Mouse (Mus musculus) neural tube, embryonic 12.5 days (tissue): ENCODE data around the gene Olfr585. TPM values are rescaled to one million over a fixed set of nuclear protein-coding genes. Genes with fewer than 3 reads are reported as not detected.

Experiments used
- ATAC-seq: fragments of 200-750 bp; cut with Nextera tagmentation; 2 replicates; pipeline ENCODE4 v1.8.0; 2017; ENCODE audit warnings: low read depth, mild to moderate bottlenecking, moderate TSS enrichment, moderate library complexity; ENCODE audit not compliant: low FRiP score
- H3K27ac ChIP-seq: fragments of 300-500 bp; sonication (generic); 2 replicates; pipeline ENCODE4 v1.5.1; 2016
- H3K27me3 ChIP-seq: fragments of 300-500 bp; sonication (generic); replicated peaks from 2 replicates; pipeline ENCODE4 v1.6.1; 2016; ENCODE audit warnings: mild to moderate bottlenecking
- H3K36me3 ChIP-seq: fragments of 300-500 bp; sonication (generic); 2 replicates; pipeline ENCODE4 v1.6.1; 2016; ENCODE audit warnings: mild to moderate bottlenecking
- H3K4me1 ChIP-seq: fragments of 300-500 bp; sonication (generic); 2 replicates; pipeline ENCODE4 v1.6.1; 2016
- H3K4me2 ChIP-seq: fragments of 300-500 bp; sonication (generic); replicated peaks from 2 replicates; pipeline ENCODE4 v1.6.1; 2016; ENCODE audit warnings: mild to moderate bottlenecking
- H3K4me3 ChIP-seq: fragments of 300-500 bp; sonication (generic); 2 replicates; pipeline ENCODE4 v1.5.1; 2016
- H3K9ac ChIP-seq: fragments of 300-500 bp; sonication (generic); 2 replicates; pipeline ENCODE4 v1.6.1; 2016; ENCODE audit warnings: mild to moderate bottlenecking
- H3K9me3 ChIP-seq: fragments of 300-500 bp; sonication (generic); 2 replicates; pipeline ENCODE4 v1.6.1; 2016; ENCODE audit warnings: mild to moderate bottlenecking
- WGBS: fragments of 180-500 bp; shearing (Covaris S2); methylation state at CpG from one replicate; pipeline ENCODE4 v1.1.7; 2016; 5-methylcytosine and 5-hydroxymethylcytosine counted together
- polyA plus RNA-seq: library from polyadenylated mRNA; unstranded; fragments of >200 nt; fragmentation: Nextera tagmentation; extraction: Ambion mirVana; gene quantifications from 2 replicates; pipeline ENCODE4 v1.2.1, GENCODE M21; 2016

Gene Olfr585
- not detected in 2 replicates for polyA plus RNA-seq

DNA sequence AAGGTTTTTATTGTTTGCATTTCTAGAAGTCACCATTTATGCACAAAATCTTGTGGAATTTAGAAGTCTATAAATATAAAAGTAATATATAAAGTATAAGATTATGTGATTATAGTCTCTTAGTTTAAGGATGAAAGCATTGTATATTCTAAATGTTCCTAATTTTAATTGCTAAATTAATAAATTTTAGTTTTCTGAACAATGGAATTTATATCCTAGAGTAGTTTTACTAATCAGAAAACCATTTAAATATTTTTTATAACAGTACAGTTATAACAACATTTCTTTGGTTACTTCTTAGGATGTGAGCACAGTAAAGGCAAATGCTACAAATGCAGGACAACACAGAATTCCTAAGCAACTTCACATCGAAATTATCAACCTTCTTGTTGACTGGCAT lies at the start of gene Olfr585:
Olfr585 (plus strand) TSS at position 301 of the 400 bp plus-strand sequence.
- Histone ChIP-seq H3K9ac (no peak within 1 kb of the TSS), H3K27ac (no peak within 1 kb of the TSS), H3K4me2 (no peak within 1 kb of the TSS), H3K4me3 (no peak within 1 kb of the TSS), H3K27me3 (no peaks in the 10 kb centered on the region), H3K4me1 (no peaks in the 10 kb centered on the region), H3K9me3 (no peaks in the 10 kb centered on the region), H3K36me3 (no peaks in the 10 kb centered on the region)
- 78% methylated on average over 1 of the region's 1 CpGs for WGBS
- ATAC-seq = no peak

DNA sequence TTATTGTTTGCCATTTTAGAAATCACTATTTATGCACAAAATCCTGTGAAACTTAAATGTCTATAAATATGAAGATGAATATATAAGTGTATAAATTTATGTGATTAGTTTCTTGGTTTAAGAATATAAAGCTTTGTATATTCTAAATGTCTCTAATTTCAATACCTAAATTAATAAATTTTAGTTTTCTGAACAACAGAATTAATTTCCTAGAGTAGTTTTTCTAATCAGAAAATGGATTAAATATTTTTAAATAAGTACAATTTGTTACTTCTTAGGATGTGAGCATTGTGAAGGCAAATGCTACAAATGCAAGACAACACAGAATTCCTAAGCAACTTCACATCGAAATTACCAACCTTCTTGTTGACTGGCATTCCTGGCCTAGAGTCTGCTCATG lies 46.5 kb upstream of the Olfr585 start, which contains the start of gene Olfr583:
Olfr583 (plus strand) TSS at position 301 of the 400 bp plus-strand sequence.
- Histone ChIP-seq H3K36me3 (no peaks in the 10 kb centered on the region), H3K27ac (no peak within 1 kb of the TSS), H3K4me3 (no peak within 1 kb of the TSS), H3K27me3 (no peaks in the 10 kb centered on the region), H3K4me1 (no peaks in the 10 kb centered on the region), H3K9ac (no peak within 1 kb of the TSS), H3K9me3 (no peaks in the 10 kb centered on the region), H3K4me2 (no peak within 1 kb of the TSS)
- ATAC-seq = no peak
- 97% methylated on average over 1 of the region's 1 CpGs for WGBS

DNA sequence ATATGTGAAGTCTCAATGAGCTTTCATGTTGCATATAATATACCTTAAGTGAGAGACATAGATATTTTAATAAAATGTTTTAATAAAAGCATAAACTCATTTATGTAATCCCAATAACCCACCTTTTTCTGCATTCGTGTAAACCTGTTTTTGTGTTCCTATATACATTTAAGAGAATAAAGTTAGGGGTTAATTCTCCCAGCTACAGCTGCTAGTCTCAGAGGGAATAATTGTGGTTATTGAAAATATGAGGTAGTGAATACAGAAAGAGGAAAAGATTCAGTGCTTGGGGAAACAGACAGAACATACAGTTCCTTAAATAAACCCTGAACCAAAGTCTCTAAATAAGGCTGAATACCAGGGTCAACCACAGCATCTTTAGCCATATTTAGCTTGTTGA lies 15.9 kb upstream of the Olfr585 start, which contains the start of gene Olfr584:
Olfr584 (plus strand) TSS at position 301 of the 400 bp plus-strand sequence.
- Histone ChIP-seq H3K9ac (no peak within 1 kb of the TSS), H3K4me2 (no peak within 1 kb of the TSS), H3K27me3 (no peaks in the 10 kb centered on the region), H3K27ac (no peak within 1 kb of the TSS), H3K4me1 (no peaks in the 10 kb centered on the region), H3K36me3 (no peaks in the 10 kb centered on the region), H3K4me3 (no peak within 1 kb of the TSS), H3K9me3 (peaks cover 14% of the 10 kb centered on the region)
- 80% methylated on average over 1 of the region's 1 CpGs for WGBS
- no peak for ATAC-seq

DNA sequence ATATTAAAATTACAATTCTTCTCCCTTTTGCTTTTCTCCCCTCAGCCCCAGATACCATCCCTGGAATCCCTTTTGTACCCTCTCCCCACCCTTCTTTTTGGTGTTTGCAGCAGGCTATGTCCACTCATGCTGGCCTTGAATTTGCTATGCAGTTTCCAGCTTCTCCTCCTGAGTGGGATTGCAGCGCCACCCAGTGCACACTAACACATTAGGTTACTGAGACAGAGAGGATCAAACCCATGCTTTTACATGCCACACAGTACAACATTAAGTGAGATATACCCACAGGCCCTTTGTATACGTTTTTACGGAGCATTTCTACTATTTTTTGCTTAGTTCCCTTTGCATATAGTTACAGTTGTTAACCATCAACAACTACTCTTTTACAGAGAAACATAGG lies 21.9 kb downstream of the Olfr585 start:
- WGBS = 58% methylated on average over 3 of the region's 3 CpGs
- no peak overlapping the region for H3K27ac ChIP-seq
- no peaks in the 10 kb centered on the region for H3K9me3 ChIP-seq
- no peaks in the 10 kb centered on the region for H3K27me3 ChIP-seq
- no peak overlapping the region for H3K4me2 ChIP-seq
- no peaks in the 10 kb centered on the region for H3K36me3 ChIP-seq
- no peak for ATAC-seq
- H3K4me1 ChIP-seq = no peaks in the 10 kb centered on the region
- no peak overlapping the region for H3K9ac ChIP-seq
- H3K4me3 ChIP-seq = no peak overlapping the region

DNA sequence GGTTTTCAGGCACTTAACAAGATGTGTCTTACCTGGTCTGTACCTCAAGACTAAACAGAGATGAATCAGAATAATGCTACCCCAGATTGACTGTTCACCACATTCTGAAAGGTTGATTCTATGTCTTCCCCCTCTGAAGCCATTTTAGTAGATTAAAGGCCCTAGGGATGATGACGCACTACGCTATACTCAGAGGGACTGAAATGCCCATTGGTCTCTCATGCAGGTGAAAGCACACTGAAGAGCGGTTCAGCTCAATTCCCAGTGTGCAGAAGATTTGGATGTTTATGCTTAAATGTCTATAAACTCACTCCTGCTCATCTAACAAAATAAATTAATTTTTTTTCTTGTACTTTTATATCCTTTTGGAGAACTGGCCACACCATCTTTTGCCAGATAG lies 28.0 kb downstream of the Olfr585 start, which contains the start of gene Olfr586:
Olfr586 (minus strand) TSS at position 101 of the 400 bp plus-strand sequence.
- no peaks in the 10 kb centered on the region for H3K27me3 ChIP-seq
- H3K9ac ChIP-seq = no peak within 1 kb of the TSS
- no peak within 1 kb of the TSS for H3K4me3 ChIP-seq
- no peaks in the 10 kb centered on the region for H3K4me1 ChIP-seq
- H3K4me2 ChIP-seq = no peak within 1 kb of the TSS
- no peaks in the 10 kb centered on the region for H3K36me3 ChIP-seq
- no peak within 1 kb of the TSS for H3K27ac ChIP-seq
- 94% methylated on average over 3 of the region's 3 CpGs for whole genome bisulfite sequencing
- ATAC-seq = no peak
- H3K9me3 ChIP-seq = no peaks in the 10 kb centered on the region

DNA sequence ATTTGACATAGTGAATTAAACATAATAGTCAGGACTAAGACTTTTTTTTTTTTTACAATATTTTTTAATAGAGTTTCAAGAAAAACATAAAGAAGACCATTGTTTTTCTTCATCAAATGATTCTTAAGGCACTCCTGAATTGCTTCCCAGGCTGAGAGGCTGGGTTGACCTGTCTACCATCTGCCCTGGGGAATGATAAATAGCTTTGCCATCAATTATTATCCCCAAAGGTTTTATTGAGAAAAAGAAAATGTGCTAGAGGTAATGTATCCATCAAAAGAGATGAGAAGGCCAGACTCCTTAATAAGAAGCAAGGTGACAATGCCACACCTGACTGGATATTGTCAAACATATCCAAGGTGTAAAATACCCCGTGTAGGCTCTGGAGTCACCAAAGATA lies 43.1 kb downstream of the Olfr585 start, which contains the start of gene Olfr588-ps1:
Olfr588-ps1 (plus strand) TSS at position 301 of the 400 bp plus-strand sequence.
- ATAC-seq = no peak
- H3K4me1 ChIP-seq = no peaks in the 10 kb centered on the region
- no peaks in the 10 kb centered on the region for H3K27me3 ChIP-seq
- no peak within 1 kb of the TSS for H3K9ac ChIP-seq
- no peak within 1 kb of the TSS for H3K27ac ChIP-seq
- no peak within 1 kb of the TSS for H3K4me3 ChIP-seq
- no peak within 1 kb of the TSS for H3K4me2 ChIP-seq
- WGBS = 85% methylated on average over 1 of the region's 1 CpGs
- H3K9me3 ChIP-seq = no peaks in the 10 kb centered on the region
- no peaks in the 10 kb centered on the region for H3K36me3 ChIP-seq

Other genes starting within 250 kb of the Olfr585 start
- not detected in 2 replicates for gene Olfr566, start 239.0 kb upstream of the Olfr585 start, polyA plus RNA-seq
- gene Olfr568, start 220.6 kb upstream of the Olfr585 start, polyA plus RNA-seq = not detected in 2 replicates
- gene Olfr569, start 206.8 kb upstream of the Olfr585 start, polyA plus RNA-seq = not detected in 2 replicates
- not detected in 2 replicates for gene Olfr570, start 203.1 kb upstream of the Olfr585 start, polyA plus RNA-seq
- not detected in 2 replicates for gene Olfr571, start 180.2 kb upstream of the Olfr585 start, polyA plus RNA-seq
- gene Olfr572, start 173.3 kb upstream of the Olfr585 start, polyA plus RNA-seq = not detected in 2 replicates
- not detected in 2 replicates for gene Olfr573-ps1, start 155.1 kb upstream of the Olfr585 start, polyA plus RNA-seq
- gene Olfr574, start 149.3 kb upstream of the Olfr585 start, polyA plus RNA-seq = not detected in 2 replicates
- not detected in 2 replicates for gene Olfr575, start 138.9 kb upstream of the Olfr585 start, polyA plus RNA-seq
- gene Olfr576, start 135.1 kb upstream of the Olfr585 start, polyA plus RNA-seq = not detected in 2 replicates
- gene Olfr577, start 121.8 kb upstream of the Olfr585 start, polyA plus RNA-seq = not detected in 2 replicates
- not detected in 2 replicates for gene Olfr578, start 108.4 kb upstream of the Olfr585 start, polyA plus RNA-seq
- not detected in 2 replicates for gene Olfr582, start 59.7 kb upstream of the Olfr585 start, polyA plus RNA-seq
- not detected in 2 replicates for gene Olfr583, start 46.4 kb upstream of the Olfr585 start, polyA plus RNA-seq
- not detected in 2 replicates for gene Olfr584, start 15.8 kb upstream of the Olfr585 start, polyA plus RNA-seq
- gene Olfr586, start 27.9 kb downstream of the Olfr585 start, polyA plus RNA-seq = not detected in 2 replicates
- gene Olfr588-ps1, start 43.2 kb downstream of the Olfr585 start, polyA plus RNA-seq = not detected in 2 replicates
- gene Olfr589, start 58.6 kb downstream of the Olfr585 start, polyA plus RNA-seq = not detected in 2 replicates
- gene Olfr591, start 80.6 kb downstream of the Olfr585 start, polyA plus RNA-seq = not detected in 2 replicates
- gene Olfr592, start 87.1 kb downstream of the Olfr585 start, polyA plus RNA-seq = not detected in 2 replicates
- not detected in 2 replicates for gene Olfr593, start 114.1 kb downstream of the Olfr585 start, polyA plus RNA-seq
- gene Olfr594, start 119.3 kb downstream of the Olfr585 start, polyA plus RNA-seq = not detected in 2 replicates
- not detected in 2 replicates for gene Usp17ld, start 154.8 kb downstream of the Olfr585 start, polyA plus RNA-seq
- not detected in 2 replicates for gene Olfr596, start 207.9 kb downstream of the Olfr585 start, polyA plus RNA-seq
- gene Olfr597, start 218.6 kb downstream of the Olfr585 start, polyA plus RNA-seq = not detected in 2 replicates
- not detected in 2 replicates for gene Olfr598, start 225.8 kb downstream of the Olfr585 start, polyA plus RNA-seq
- gene Olfr599, start 238.2 kb downstream of the Olfr585 start, polyA plus RNA-seq = not detected in 2 replicates